Mouse (Mus musculus): ENCODE results near the gene Med21.

DNA sequence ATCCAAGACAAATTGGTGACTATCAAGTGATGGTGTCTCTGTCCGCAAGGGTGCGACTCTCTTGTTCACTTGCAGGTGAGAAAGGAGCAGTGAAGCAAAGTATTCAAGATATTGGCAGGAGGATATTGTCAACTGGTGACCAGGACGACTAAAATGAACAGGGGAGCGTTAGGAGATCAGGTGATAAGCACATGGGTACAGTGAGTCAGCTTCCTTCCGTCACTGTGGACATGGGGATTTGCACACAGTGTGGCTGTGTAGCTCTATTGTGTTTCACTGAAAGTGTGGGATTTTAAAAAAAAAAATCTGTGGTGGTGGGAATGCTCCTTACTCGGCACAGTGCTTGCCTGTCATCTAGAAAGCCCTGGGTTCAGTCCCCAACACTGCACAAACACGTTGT, 45.7 kb downstream of the Med21 start:
- no peak for TF ChIP-seq CHD2 (IDR thresholded peaks at IDR 0.05; ENCODE audit: low read depth, low read length)
- no peak for TF ChIP-seq ZNF384 (IDR thresholded peaks at IDR 0.05; ENCODE audit: low read depth, low read length)
- TF ChIP-seq ZC3H11A (IDR thresholded peaks at IDR 0.05; ENCODE audit: borderline replicate concordance, low read depth, low read length) = no peak

Data from ES-E14 (cell line).